ENCODE assay signal across 7 mouse cellular contexts in the genomic region with DNA sequence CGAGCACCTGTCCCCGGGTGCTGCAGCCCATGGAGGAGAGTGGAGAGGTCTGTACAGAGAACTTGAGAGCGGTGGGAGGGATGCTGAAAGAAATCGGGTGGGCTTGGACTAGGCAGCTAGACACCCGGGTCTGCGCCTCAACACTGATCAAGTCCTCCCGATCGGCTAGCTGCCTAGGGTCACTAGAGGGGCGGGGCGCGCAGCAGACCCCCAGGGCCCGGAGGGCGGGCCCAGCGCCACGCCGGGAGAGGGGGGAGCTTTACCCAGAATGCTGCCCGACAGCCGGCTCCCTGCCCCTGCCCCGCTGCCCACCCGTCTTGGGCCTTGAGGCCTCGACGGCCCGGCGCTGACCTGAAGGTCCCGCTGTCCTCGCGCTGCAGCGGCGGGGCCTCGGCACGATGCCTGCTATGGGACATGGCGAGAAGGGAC. TPM values are rescaled to one million over a fixed set of nuclear protein-coding genes. Genes with fewer than 3 reads are reported as not detected.
DNase-seq lines count a peak whose midpoint lies in the region; ATAC-seq and TF ChIP-seq lines count a peak whose summit lies in the region.

No protein-coding gene starts in this region.

- no peaks in the 10 kb centered on the region for H3K27me3 ChIP-seq in forebrain, embryonic 15.5 days
- H3K27me3 ChIP-seq in liver, embryonic 15.5 days = no peaks in the 10 kb centered on the region
- no peaks in the 10 kb centered on the region for H3K27me3 ChIP-seq in stomach, embryonic 14.5 days (ENCODE audit: control insufficient read depth, insufficient read depth, low read length)

- TF ChIP-seq CTCF in lung, adult 2 months (IDR thresholded peaks at IDR 0.05; ENCODE audit: insufficient read depth, low read length) = no peak

- peak overlapping the region; percentile 92 for H3K27ac ChIP-seq in forebrain, embryonic 15.5 days (replicated peaks)
- no peak overlapping the region; the same call in 1 of the 2 replicates for H3K27ac ChIP-seq in liver, embryonic 15.5 days (replicated peaks)
- peak overlapping the region; percentile 79 for H3K27ac ChIP-seq in stomach, embryonic 14.5 days (ENCODE audit: low read length)

- peaks cover 2% of the 10 kb centered on the region for H3K36me3 ChIP-seq in forebrain, embryonic 15.5 days
- no peaks in the 10 kb centered on the region for H3K36me3 ChIP-seq in liver, embryonic 15.5 days (replicated peaks)
- peaks cover 7% of the 10 kb centered on the region; the same call in 1 of the 2 replicates for H3K36me3 ChIP-seq in stomach, embryonic 14.5 days (ENCODE audit: control insufficient read depth, insufficient read depth, low read length)

- peak overlapping the region; percentile 81 for H3K4me3 ChIP-seq in lung, adult 2 months (replicated peaks; ENCODE audit: extremely low read depth, low read depth, low read length)
- peak overlapping the region; percentile 86 for H3K4me3 ChIP-seq in forebrain, embryonic 15.5 days
- peak overlapping the region; percentile 68 for H3K4me3 ChIP-seq in liver, embryonic 15.5 days (replicated peaks)
- H3K4me3 ChIP-seq in stomach, embryonic 14.5 days (ENCODE audit: low read depth, low read length) = peak overlapping the region; percentile 85

- no peaks in the 10 kb centered on the region for H3K9me3 ChIP-seq in forebrain, embryonic 15.5 days
- no peaks in the 10 kb centered on the region for H3K9me3 ChIP-seq in liver, embryonic 15.5 days (replicated peaks)
- no peaks in the 10 kb centered on the region for H3K9me3 ChIP-seq in stomach, embryonic 14.5 days (ENCODE audit: control insufficient read depth, low read depth, low read length)

- DNase-seq in lung, adult 2 months = no peak
- no peak for DNase-seq in lung, postnatal 10 days
- DNase-seq in brain, adult 2 months (ENCODE audit: low read depth, low spot score) = peak; percentile 28
- DNase-seq in cerebellum, adult 11-12 months = no peak

- H3K4me1 ChIP-seq in lung, adult 2 months (ENCODE audit: control insufficient read depth, insufficient read depth, low read length) = peaks cover 4% of the 10 kb centered on the region; the same call in 1 of the 2 replicates
- H3K4me1 ChIP-seq in forebrain, embryonic 15.5 days = peaks cover 17% of the 10 kb centered on the region
- H3K4me1 ChIP-seq in liver, embryonic 15.5 days (replicated peaks) = peaks cover 31% of the 10 kb centered on the region
- H3K4me1 ChIP-seq in stomach, embryonic 14.5 days (ENCODE audit: control insufficient read depth, insufficient read depth, low read length) = 0 out of 2 replicates have a peak, but pooled peaks cover 7% of the 10 kb centered on the region

- peak; percentile 69 for ATAC-seq in forebrain, embryonic 15.5 days (replicated peaks)
- ATAC-seq in liver, embryonic 15.5 days (ENCODE audit: insufficient read depth) = peak; percentile 12; the same call in 1 of the 2 replicates
- ATAC-seq in stomach, embryonic 14.5 days (ENCODE audit: insufficient number of reproducible peaks, insufficient read depth, low FRiP score, low read depth) = peak; percentile 21

- no peak for TF ChIP-seq POLR2A in lung, adult 2 months (IDR thresholded peaks at IDR 0.05; ENCODE audit: borderline replicate concordance, extremely low read depth, low read depth, low read length)

- H3K4me2 ChIP-seq in forebrain, embryonic 15.5 days (replicated peaks) = peak overlapping the region; percentile 67
- peak overlapping the region; percentile 95 for H3K4me2 ChIP-seq in liver, embryonic 15.5 days
- peak overlapping the region; percentile 72 for H3K4me2 ChIP-seq in stomach, embryonic 14.5 days (replicated peaks; ENCODE audit: low read depth, low read length)

- H3K9ac ChIP-seq in forebrain, embryonic 15.5 days (replicated peaks) = peak overlapping the region; percentile 82
- H3K9ac ChIP-seq in liver, embryonic 15.5 days = peak overlapping the region; percentile 57
- H3K9ac ChIP-seq in stomach, embryonic 14.5 days (replicated peaks; ENCODE audit: low read depth, low read length) = peak overlapping the region; percentile 66

- 3% methylated on average over 32 of the region's 32 CpGs for WGBS in lung, adult 2 months
- under 1% methylated on average over 31 of the region's 32 CpGs for WGBS in forebrain, embryonic 15.5 days
- WGBS in liver, embryonic 15.5 days (ENCODE audit: insufficient replicate concordance) = under 1% methylated on average over 24 of the region's 32 CpGs
- 1% methylated on average over 32 of the region's 32 CpGs for WGBS in stomach, embryonic 14.5 days

RNA-seq across cellular contexts. Expression of a gene that starts 0.4 kb away (rescaled TPM):
- polyA plus RNA-seq in lung, adult 2 months (2012; rRNA removed) = 11.2 and 11.6 TPM in 2 replicates
- 86.9 and 90.8 TPM in 2 replicates for polyA plus RNA-seq in forebrain, embryonic 15.5 days (2015; fragmentation: Nextera tagmentation; extraction: Ambion mirVana)
- polyA plus RNA-seq in liver, embryonic 15.5 days (2015; fragmentation: Nextera tagmentation; extraction: Ambion mirVana) = 5.6 and 7.2 TPM in 2 replicates
- polyA plus RNA-seq in stomach, embryonic 14.5 days (2014; fragmentation: Nextera tagmentation; extraction: Ambion mirVana) = 66.2 and 68.2 TPM in 2 replicates

RNA-seq across cellular contexts. Expression of a gene that starts 0.8 kb away (rescaled TPM):
- not detected in 2 replicates for polyA plus RNA-seq in lung, adult 2 months (2012; rRNA removed)
- polyA plus RNA-seq in forebrain, embryonic 15.5 days (2015; fragmentation: Nextera tagmentation; extraction: Ambion mirVana) = 0.51 and 0.91 TPM in 2 replicates
- polyA plus RNA-seq in liver, embryonic 15.5 days (2015; fragmentation: Nextera tagmentation; extraction: Ambion mirVana) = not detected in 2 replicates
- 0.41 and 0.56 TPM in 2 replicates for polyA plus RNA-seq in stomach, embryonic 14.5 days (2014; fragmentation: Nextera tagmentation; extraction: Ambion mirVana)

RNA-seq across cellular contexts. Expression of a gene that starts 25.5 kb away (rescaled TPM):
- polyA plus RNA-seq in lung, adult 2 months (2012; rRNA removed) = 4.2 and 8.4 TPM in 2 replicates
- 11.8 and 12.0 TPM in 2 replicates for polyA plus RNA-seq in forebrain, embryonic 15.5 days (2015; fragmentation: Nextera tagmentation; extraction: Ambion mirVana)
- polyA plus RNA-seq in liver, embryonic 15.5 days (2015; fragmentation: Nextera tagmentation; extraction: Ambion mirVana) = 4.5 and 4.9 TPM in 2 replicates
- 84.8 and 85.5 TPM in 2 replicates for polyA plus RNA-seq in stomach, embryonic 14.5 days (2014; fragmentation: Nextera tagmentation; extraction: Ambion mirVana)

RNA-seq across cellular contexts. Expression of a gene that starts 27.6 kb away (rescaled TPM):
- 17.3 and 23.0 TPM in 2 replicates for polyA plus RNA-seq in lung, adult 2 months (2012; rRNA removed)
- 12.7 and 13.6 TPM in 2 replicates for polyA plus RNA-seq in forebrain, embryonic 15.5 days (2015; fragmentation: Nextera tagmentation; extraction: Ambion mirVana)
- polyA plus RNA-seq in liver, embryonic 15.5 days (2015; fragmentation: Nextera tagmentation; extraction: Ambion mirVana) = 2.7 TPM in 2 replicates
- 6.5 and 6.8 TPM in 2 replicates for polyA plus RNA-seq in stomach, embryonic 14.5 days (2014; fragmentation: Nextera tagmentation; extraction: Ambion mirVana)

Comparison
In these comparisons a context has a peak if more than half of its experiments do, and no peak if none do; other contexts are left out.
1. ATAC-seq: peak in every context shown above with its lines; median percentile 69 in forebrain, embryonic 15.5 days; 21 in stomach, embryonic 14.5 days; 12 in liver, embryonic 15.5 days.